Mouse (Mus musculus) neural tube, embryonic 10.5 days (tissue): ENCODE measurements around the gene Gzma.
A peak's percentile ranks its signal among the peaks of the same experiment; 100 is the strongest.

ENCODE experiments used
- DNase-seq: peaks from one replicate; pipeline ENCODE4 v3.0.0-alpha.2; 2017; ENCODE audit warnings: low spot score; ENCODE audit errors: extremely low spot score

The Gzma gene

GRCm38 (mm10) chr13:113046211-113046883 lies 54.4 kb downstream of the Gzma start, which contains the start of gene Gpx8:
Gene Gpx8, minus strand, starts transcription at chr13:113046410.
- DNase-seq = peak; percentile 76

GRCm38 (mm10) chr13:113045458-113046110 lies 55.2 kb downstream of the Gzma start:
- no peak for DNase-seq

GRCm38 (mm10) chr13:113044876-113045275 lies 55.9 kb downstream of the Gzma start:
- DNase-seq = no peak
